Mouse (Mus musculus) midbrain, embryonic 11.5 days (tissue): ENCODE measurements around the gene Trmt11. TPM values are rescaled to one million over a fixed set of nuclear protein-coding genes. Genes with fewer than 3 reads are reported as not detected.
"Not testable (repeated sequence)": the region's sequence is repeated elsewhere in the genome, so short reads cannot be mapped to it uniquely, and the experiment has no call there.

Source experiments
- ATAC-seq: fragments of 200-750 bp; cut with Nextera tagmentation; 2 replicates; pipeline ENCODE4 v1.8.0; 2017; ENCODE audit warnings: moderate TSS enrichment, moderate library complexity; ENCODE audit not compliant: low FRiP score
- DNase-seq: peaks from one replicate; pipeline ENCODE4 v3.0.0; 2015; ENCODE audit warnings: low spot score; ENCODE audit errors: missing footprints
- H3K27ac ChIP-seq: fragments of 300-500 bp; sonication (generic); 2 replicates; pipeline ENCODE4 v1.5.1; 2014; ENCODE audit warnings: low read depth, low read length
- H3K27me3 ChIP-seq: fragments of 300-500 bp; sonication (generic); 2 replicates; pipeline ENCODE4 v1.6.1; 2014; ENCODE audit warnings: mild to moderate bottlenecking, low read length, moderate library complexity, mixed read lengths; ENCODE audit not compliant: control insufficient read depth, insufficient read depth
- H3K36me3 ChIP-seq: fragments of 300-500 bp; sonication (generic); 2 replicates; pipeline ENCODE4 v1.6.1; 2014; ENCODE audit warnings: mild to moderate bottlenecking, low read length, moderate library complexity, mixed read lengths; ENCODE audit not compliant: control insufficient read depth, insufficient read depth
- H3K4me1 ChIP-seq: fragments of 300-500 bp; sonication (generic); 2 replicates; pipeline ENCODE4 v1.6.1; 2014; ENCODE audit warnings: low read length; ENCODE audit not compliant: control insufficient read depth, insufficient read depth
- H3K4me2 ChIP-seq: fragments of 300-500 bp; sonication (generic); 2 replicates; pipeline ENCODE4 v1.6.1; 2014; ENCODE audit warnings: mild to moderate bottlenecking, moderate library complexity
- H3K4me3 ChIP-seq: fragments of 300-500 bp; sonication (generic); 2 replicates; pipeline ENCODE4 v1.5.1; 2014; ENCODE audit warnings: low read depth, low read length
- H3K9ac ChIP-seq: fragments of 300-500 bp; sonication (generic); 2 replicates; pipeline ENCODE4 v1.6.1; 2014; ENCODE audit warnings: low read length
- H3K9me3 ChIP-seq: fragments of 300-500 bp; sonication (generic); 2 replicates; pipeline ENCODE4 v1.6.1; 2016; ENCODE audit warnings: low read length; ENCODE audit not compliant: control insufficient read depth
- WGBS: fragments of 180-500 bp; shearing (Covaris S2); extraction: QIAGEN DNeasy Blood & Tissue Kit; methylation state at CpG from one replicate; pipeline ENCODE4 v1.1.7; 2014; 5-methylcytosine and 5-hydroxymethylcytosine counted together
- polyA plus RNA-seq: library from polyadenylated mRNA; unstranded; fragments of >200 nt; fragmentation: Nextera tagmentation; extraction: Ambion mirVana; gene quantifications from 2 replicates; pipeline ENCODE4 v1.2.1, GENCODE M21; 2014

Trmt11 gene
- 27.8 and 28.6 TPM in 2 replicates for polyA plus RNA-seq

DNA sequence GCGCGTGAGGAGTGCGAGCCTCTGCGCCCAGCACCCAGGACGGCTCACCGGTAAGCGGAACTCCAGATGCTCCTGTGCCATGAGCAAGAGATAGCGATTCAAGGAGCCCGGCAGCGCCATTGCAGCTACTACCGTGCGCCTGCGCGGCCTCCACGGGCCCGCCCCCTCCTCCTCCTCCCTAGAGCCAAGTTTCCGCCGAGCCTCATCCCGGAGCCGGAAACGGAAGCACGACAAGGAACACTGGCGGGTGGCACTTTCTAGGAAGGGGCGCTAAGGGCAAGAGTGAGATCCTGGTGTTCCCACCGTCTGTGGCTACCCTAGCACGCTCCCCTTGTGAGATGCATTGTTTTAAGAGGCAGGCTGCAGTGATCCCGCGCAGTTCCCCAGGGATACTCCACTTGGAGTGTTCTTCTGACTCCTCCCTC is at the start of gene Trmt11:
Gene Trmt11 (minus strand): TSS at position 208 of the 425 bp plus-strand sequence.
- ATAC-seq, result peak; percentile 96
- Histone ChIP-seq H3K9ac (peak within 1 kb of the TSS; percentile 85), H3K9me3 (no peaks in the 10 kb centered on the region), H3K36me3 (peaks cover 3% of the 10 kb centered on the region; the same call in 1 of the 2 replicates), H3K27me3 (no peaks in the 10 kb centered on the region), H3K4me3 (peak within 1 kb of the TSS; percentile 78), H3K4me2 (peak within 1 kb of the TSS; percentile 62), H3K27ac (peak within 1 kb of the TSS; percentile 66), H3K4me1 (peaks cover 3% of the 10 kb centered on the region; the same call in 1 of the 2 replicates)
- under 1% methylated on average over 27 of the region's 28 CpGs for WGBS
- DNase-seq, result peak; percentile 97

DNA sequence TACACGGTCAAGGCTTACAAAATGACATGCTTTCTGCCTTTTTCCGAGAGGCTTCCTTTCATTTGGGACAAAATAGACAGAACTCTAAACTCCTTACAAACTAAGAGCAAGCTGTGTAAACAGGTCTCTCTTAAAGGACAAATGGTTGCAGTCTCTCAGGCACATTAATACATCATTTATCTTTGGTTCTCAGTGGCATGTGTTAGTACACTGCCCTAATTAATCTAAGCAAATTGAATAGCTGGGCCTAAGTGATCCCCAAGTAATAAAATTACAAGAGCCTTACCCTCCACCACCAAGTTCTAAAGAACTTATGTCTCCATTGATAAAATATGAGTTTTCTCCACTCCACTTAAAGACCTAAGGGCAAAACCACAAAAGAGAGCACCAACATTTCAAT is 47.1 kb upstream of the Trmt11 start:
- Histone ChIP-seq H3K27ac (no peak overlapping the region), H3K36me3 (no peaks in the 10 kb centered on the region), H3K4me3 (no peak overlapping the region), H3K4me1 (no peaks in the 10 kb centered on the region), H3K4me2 (no peak overlapping the region), H3K27me3 (no peaks in the 10 kb centered on the region), H3K9me3 (no peaks in the 10 kb centered on the region), H3K9ac (no peak overlapping the region)
- 72% methylated on average over 2 of the region's 2 CpGs for WGBS
- DNase-seq (no peak), ATAC-seq (no peak)

DNA sequence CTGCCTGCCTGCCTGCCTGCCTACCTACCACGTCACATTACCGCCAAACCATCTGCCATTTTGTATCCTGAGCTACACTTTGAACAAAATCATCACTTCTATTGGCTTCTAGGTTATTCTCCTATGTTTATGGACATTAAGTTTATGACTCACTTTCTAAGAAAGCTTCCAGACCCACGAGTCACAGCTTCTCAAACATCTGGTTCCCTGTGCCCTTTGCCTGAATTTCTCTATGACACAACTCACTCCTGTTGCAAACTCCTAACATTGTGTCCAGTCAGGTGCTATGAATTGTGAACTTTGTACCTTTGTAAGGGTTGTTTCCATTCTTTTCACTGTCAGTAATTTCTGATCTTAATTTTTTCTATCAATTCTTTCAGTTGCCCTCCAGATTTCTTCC is 37.7 kb upstream of the Trmt11 start:
- WGBS, result 79% methylated on average over 3 of the region's 3 CpGs
- Histone ChIP-seq H3K36me3 (no peaks in the 10 kb centered on the region), H3K9ac (no peak overlapping the region), H3K4me2 (no peak overlapping the region), H3K9me3 (no peaks in the 10 kb centered on the region), H3K27ac (no peak overlapping the region), H3K4me3 (no peak overlapping the region), H3K27me3 (no peaks in the 10 kb centered on the region), H3K4me1 (no peaks in the 10 kb centered on the region)
- ATAC-seq (no peak), DNase-seq (no peak)

DNA sequence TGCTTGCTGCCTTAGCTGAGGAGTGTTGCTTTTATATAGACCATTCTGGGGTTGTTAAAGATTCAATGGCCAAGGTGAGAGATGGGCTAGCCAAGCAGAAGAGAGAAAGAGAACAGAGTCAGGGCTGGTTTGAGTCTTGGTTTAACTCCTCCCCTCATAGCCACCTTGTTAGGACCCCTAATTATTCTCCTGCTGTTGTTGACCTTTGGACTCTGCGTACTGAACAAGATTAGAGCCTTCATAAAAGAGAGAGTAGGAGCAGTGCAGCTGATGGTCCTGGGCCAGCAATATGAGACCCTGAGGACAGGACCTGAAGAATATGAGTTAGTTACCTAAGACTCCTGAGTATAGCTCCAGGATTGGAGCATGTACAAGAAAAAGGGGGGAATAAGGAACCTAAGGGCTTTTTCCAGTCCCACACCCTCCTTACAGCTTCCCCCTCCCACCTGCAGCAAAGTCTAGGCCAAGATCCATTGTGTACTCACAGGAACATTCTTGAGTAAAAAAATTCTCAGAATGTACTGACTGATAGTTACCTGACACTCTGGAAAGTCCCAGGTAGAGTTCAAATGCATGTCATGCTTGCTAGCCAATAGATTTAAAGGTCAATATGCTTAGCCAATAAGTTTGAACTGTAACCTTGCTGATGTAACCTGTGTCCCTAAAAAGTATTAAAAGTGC is 36.1 kb upstream of the Trmt11 start:
- H3K4me1 ChIP-seq, H3K9me3 ChIP-seq, H3K4me3 ChIP-seq, ATAC-seq, H3K36me3 ChIP-seq, DNase-seq, H3K27me3 ChIP-seq, H3K4me2 ChIP-seq, H3K27ac ChIP-seq, H3K9ac ChIP-seq: not testable (repeated sequence)
- 79% methylated on average over 1 of the region's 1 CpGs for WGBS

DNA sequence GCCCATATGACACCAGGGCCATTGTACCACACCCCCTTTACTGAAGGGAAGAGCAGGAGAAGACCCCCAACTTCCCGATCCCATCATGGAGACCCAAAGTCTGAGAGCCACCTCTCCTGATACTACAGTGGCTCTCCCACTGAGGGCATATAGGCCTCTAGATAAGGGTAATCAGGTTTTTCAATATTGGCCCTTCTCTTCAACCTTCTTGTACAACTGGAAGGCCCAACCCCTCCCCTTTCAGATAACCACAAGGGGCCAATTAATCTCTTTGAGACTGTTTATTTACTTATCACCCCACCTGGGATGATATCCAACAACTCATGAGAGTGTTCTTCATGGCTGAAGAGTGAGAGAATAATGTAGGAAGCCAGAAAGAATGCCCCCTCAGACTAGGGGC is 32.2 kb upstream of the Trmt11 start:
- Histone ChIP-seq H3K27me3 (no peaks in the 10 kb centered on the region), H3K36me3 (no peaks in the 10 kb centered on the region), H3K4me2 (no peak overlapping the region), H3K27ac (no peak overlapping the region), H3K4me3 (no peak overlapping the region), H3K9ac (no peak overlapping the region), H3K9me3 (no peaks in the 10 kb centered on the region), H3K4me1 (no peaks in the 10 kb centered on the region)
- 92% methylated on average over 1 of the region's 1 CpGs for WGBS
- ATAC-seq (no peak), DNase-seq (no peak)

DNA sequence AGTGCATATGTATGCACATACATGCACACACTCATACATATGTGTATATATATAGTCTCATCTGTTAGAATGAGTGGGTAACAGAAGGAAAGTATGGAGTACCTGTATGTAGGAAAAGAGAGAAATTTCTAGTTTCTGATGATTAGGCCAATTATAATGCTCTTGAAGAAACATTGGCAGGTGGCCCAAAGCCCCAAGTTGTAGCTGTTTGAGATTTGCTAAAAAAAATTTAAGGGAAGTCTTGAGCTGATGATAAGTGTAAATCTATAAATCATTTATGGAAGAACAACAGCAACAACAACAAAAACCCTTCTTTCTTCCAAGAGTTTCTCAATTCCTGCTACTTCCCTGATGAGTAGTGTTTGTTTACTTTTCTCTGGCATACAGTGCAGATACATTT is 29.4 kb upstream of the Trmt11 start:
- Histone ChIP-seq H3K4me3 (no peak overlapping the region), H3K27ac (no peak overlapping the region), H3K9me3 (no peaks in the 10 kb centered on the region), H3K4me2 (no peak overlapping the region), H3K27me3 (no peaks in the 10 kb centered on the region), H3K36me3 (no peaks in the 10 kb centered on the region), H3K9ac (no peak overlapping the region), H3K4me1 (no peaks in the 10 kb centered on the region)
- DNase-seq (no peak), ATAC-seq (no peak)

DNA sequence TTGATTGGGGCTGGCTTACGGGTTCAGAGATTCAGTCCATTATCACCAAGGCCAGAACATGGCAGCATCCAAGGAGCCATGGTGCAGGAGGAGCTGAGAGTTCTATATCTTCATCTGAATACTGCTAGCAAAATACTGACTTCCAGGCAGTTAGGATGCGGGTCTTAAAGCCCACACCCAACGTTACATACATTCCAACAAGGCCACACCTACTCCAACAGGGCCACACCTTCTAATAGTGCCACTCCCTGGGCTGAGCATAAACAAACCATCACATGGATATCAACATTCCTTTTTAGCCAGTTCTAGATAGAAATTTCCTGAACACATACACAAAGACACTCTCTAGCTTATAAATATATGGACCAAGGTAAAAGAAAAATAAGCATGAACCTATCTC is 29.0 kb upstream of the Trmt11 start, which contains the start of gene Hint3:
Gene Hint3 (minus strand): TSS at position 120 of the 400 bp plus-strand sequence.
- H3K27me3 ChIP-seq, result no peaks in the 10 kb centered on the region
- 89% methylated on average over 3 of the region's 3 CpGs for WGBS
- no peaks in the 10 kb centered on the region for H3K9me3 ChIP-seq
- H3K4me3 ChIP-seq, result no peak within 1 kb of the TSS
- no peaks in the 10 kb centered on the region for H3K36me3 ChIP-seq
- H3K27ac ChIP-seq, result no peak within 1 kb of the TSS
- no peaks in the 10 kb centered on the region for H3K4me1 ChIP-seq
- no peak within 1 kb of the TSS for H3K9ac ChIP-seq
- ATAC-seq (no peak), DNase-seq (no peak)
- no peak within 1 kb of the TSS for H3K4me2 ChIP-seq

DNA sequence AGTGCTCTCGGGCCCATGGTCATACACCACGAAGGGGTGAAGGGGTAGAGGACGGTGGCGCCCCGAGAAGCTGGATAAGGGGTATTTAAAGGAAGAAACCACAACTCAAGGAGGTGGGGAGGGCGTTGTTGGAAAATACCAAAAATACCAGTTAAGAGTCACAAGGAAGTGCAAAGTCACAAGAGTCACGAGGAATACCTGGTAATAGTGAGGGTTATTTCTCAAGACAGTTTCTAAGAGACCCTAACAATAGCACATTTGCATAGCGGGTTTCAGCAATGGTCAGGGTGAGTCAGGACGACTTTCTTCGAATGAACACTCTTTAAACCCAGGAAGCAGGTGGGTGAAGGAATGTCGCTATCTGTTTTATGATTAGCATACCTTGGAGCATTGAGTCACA is 27.9 kb upstream of the Trmt11 start:
- not testable (repeated sequence) for H3K9me3 ChIP-seq, H3K27me3 ChIP-seq, DNase-seq, H3K4me3 ChIP-seq, H3K9ac ChIP-seq, ATAC-seq, H3K4me2 ChIP-seq, H3K4me1 ChIP-seq, H3K27ac ChIP-seq, H3K36me3 ChIP-seq
- WGBS, result 91% methylated on average over 11 of the region's 11 CpGs

DNA sequence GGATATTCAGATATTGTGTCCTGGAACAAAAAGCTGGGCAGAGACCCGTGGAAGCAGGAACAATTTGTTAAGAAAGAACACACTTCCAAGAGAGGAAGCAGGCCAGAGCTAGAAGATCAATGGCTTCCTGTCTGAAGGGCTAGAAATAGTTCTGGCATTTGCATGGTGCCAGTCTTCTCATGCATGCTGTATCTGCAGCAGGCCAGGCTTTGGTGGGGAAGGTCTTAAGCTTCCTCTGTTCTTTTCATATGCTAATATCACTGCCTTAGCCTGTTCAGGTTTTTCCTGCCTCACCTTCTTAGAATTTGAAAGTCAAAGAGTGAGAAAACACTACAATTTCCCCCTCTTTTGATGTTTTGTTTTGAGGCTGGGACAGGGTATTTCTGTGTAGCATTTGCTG is 27.0 kb upstream of the Trmt11 start:
- no peaks in the 10 kb centered on the region for H3K9me3 ChIP-seq
- H3K36me3 ChIP-seq, result no peaks in the 10 kb centered on the region
- no peak overlapping the region for H3K27ac ChIP-seq
- 46% methylated on average over 1 of the region's 1 CpGs for WGBS
- H3K4me2 ChIP-seq, result no peak overlapping the region
- no peak for DNase-seq
- H3K4me3 ChIP-seq, result no peak overlapping the region
- no peaks in the 10 kb centered on the region for H3K27me3 ChIP-seq
- no peak for ATAC-seq
- H3K4me1 ChIP-seq, result no peaks in the 10 kb centered on the region
- no peak overlapping the region for H3K9ac ChIP-seq
